Mouse (Mus musculus) spleen, adult 12 weeks (tissue): ENCODE measurements around the gene Anapc5.

Experiments used
- DNase-seq: peaks from one replicate; pipeline ENCODE4 v3.0.0; 2022; ENCODE audit warnings: low spot score

Anapc5 gene

GRCm38 (mm10) chr5:122769101-122769568, 52.0 kb downstream of the Anapc5 start:
- DNase-seq: no peak

DNA sequence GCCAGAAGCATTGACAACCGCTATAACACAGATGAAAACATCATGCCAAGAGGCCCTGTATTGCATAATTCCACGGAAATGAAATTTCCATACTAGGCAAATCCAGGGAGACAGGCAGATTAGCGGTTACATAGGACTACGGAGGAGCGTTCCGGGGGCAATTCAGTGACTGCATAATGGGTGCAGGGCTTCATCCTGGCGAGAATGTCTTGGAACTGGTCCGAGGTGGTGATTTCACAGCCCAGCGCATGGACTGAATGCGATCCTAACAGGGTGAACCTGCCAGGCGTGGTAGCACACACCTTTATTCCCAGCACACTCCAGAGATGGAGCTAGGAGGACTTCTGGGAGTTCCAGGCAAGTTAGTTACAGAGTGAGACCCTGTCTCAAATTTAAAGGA, 53.9 kb downstream of the Anapc5 start:
- no peak for DNase-seq

DNA sequence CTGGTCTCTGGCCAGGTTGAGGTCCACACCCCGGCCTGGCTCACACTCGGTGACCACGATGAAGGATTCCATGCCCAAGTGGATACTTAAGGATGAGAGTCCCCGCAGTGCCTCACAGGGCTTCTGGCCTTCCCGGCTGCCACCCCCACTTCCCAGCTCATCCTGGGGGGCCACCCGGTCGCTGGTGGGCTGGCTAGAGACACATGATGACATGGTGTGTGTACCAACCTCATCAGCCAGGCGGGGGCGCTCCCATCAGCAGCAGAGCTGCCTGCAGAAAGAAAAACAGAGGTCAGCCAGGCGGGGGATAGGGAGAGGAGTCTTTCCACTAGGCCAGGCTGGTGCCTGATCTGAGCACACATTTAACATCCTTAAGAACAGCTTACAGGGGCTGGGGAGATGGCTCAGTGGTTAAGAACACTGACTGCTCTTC, 57.1 kb downstream of the Anapc5 start:
- DNase-seq: no peak

DNA sequence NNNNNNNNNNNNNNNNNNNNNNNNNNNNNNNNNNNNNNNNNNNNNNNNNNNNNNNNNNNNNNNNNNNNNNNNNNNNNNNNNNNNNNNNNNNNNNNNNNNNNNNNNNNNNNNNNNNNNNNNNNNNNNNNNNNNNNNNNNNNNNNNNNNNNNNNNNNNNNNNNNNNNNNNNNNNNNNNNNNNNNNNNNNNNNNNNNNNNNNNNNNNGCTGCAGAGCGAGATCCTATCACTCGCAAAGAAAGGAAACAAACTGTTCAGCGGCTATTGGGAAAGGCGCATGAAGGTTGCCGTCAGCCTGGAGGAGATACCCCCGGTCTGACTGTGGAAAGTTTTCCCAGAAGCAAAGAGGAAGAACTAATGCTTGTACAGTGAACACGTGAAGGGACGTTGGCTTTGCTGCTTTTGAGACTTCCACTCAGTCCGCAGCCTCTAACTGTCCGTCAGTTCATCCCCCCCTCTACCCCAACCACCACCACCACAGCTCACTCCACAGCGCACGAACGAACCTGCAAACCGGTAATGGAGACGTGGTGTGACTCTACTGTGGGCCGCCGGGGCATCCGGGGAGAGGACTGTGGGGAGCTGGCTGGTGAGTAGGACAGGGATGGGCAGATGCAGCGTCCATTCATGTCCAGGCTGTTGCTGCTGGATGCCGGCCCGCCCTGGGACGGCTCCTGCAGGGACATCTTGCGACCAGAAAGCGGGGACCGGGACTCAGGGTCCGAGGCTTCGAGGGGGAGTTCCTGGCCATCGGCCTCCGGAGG, 57.7 kb downstream of the Anapc5 start:
- DNase-seq: no peak

- no peak for DNase-seq
Observed at GRCm38 (mm10) chr5:122756680-122757079, 64.5 kb downstream of the Anapc5 start.

DNA sequence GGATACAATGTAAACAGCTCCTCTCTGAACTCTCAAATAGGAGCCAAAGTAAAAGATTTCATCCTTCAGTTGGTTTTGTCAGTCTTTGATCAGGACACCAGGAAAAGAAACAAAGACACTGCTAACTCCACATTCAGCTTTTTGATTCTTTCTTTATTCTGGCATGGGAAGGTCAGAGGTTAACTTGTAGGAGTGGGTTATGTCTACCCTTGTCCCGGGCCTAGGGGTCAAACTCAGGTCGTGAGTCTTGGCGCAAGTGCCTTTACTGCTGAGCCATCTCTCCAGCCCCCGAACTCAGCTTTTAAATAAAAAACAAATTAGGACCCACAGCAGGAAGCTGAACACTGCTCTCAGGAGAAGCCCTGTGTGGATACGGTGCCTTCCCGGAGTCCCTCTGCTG, 65.0 kb downstream of the Anapc5 start:
- DNase-seq: no peak

DNA sequence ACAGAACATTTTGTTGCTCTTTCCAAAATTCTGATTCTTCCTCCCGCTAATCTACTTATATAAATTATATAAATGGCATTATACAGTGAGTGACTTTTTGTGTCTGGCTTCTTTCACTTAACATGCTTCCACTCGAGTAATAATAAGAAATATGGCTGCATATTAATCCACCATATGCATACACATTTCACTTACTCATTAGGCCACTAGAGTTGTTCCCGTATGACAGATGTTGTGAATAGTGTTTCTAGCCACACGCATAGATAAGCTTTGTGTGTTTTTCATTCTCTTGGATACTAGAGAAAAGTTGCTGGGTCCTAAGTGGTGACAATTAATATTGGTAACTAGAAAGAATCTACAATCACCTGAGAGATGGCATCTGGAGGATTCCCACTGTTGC, 65.5 kb downstream of the Anapc5 start:
- DNase-seq: no peak

GRCm38 (mm10) chr5:122754477-122754876, 66.7 kb downstream of the Anapc5 start:
- DNase-seq: no peak

- no peak for DNase-seq
Observed at GRCm38 (mm10) chr5:122747950-122748349, 73.2 kb downstream of the Anapc5 start.

- no peak for DNase-seq
Observed at GRCm38 (mm10) chr5:122743880-122744422, 77.2 kb downstream of the Anapc5 start.
